Mouse (Mus musculus) neural tube, embryonic 10.5 days (tissue): ENCODE measurements around the gene Grem2.

ENCODE experiments used
- DNase-seq: peaks from one replicate; pipeline ENCODE4 v3.0.0-alpha.2; 2017; ENCODE audit warnings: low spot score; ENCODE audit errors: extremely low spot score

Grem2 gene

DNA sequence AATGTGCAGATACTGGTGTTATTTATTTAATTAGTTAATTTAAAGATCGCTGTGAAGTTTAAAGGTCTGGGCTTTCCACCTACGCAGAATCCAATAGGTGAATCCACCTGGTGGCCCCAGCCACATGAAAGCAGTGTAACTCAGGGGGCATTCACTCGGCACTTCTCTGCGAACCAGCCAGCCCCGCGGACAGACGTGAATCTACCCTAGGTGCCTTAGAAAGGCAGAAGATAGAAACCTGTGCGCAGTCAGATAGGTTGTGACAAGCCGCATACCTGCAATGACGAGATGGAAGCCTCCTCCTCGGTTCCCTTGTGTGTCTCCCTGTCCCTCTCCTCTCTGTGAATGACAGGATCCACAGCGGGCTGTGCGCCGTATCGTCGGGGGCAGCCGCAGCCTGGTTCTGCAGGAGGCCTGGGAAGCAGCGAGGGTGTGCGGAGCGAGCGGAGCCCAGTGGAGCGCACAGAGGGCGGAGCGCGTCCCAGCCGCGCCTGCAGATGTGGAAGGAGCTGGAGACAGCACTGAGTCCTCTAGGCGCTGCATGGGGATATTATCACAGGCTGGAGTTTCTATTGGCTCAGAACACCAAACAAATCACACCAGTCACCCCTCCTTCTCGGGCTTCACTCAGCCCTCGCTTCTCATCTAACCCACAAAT, at the start of gene Grem2:
TSS of gene Grem2 (minus strand) at position 522 of the 658 bp plus-strand sequence.
- DNase-seq, result peak; percentile 68

DNA sequence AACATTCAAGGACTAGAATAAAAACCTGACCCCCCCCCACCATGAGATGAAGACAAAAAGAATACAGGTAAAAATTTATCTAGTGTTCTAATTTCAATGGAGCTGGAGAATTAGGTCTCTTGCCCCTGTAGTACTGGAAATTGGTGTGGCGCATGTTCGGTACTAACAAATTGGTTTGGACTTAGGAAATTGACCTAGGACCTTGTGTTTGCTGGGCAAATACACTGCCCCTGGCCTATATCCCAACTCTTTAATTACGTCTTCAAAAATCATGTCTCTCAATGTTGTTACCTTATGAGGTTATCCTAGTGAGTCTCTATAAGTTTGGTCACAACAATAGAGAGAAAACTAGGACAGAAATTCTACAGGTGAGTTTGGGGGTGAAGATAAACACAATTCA, 38.2 kb upstream of the Grem2 start:
- no peak for DNase-seq

DNA sequence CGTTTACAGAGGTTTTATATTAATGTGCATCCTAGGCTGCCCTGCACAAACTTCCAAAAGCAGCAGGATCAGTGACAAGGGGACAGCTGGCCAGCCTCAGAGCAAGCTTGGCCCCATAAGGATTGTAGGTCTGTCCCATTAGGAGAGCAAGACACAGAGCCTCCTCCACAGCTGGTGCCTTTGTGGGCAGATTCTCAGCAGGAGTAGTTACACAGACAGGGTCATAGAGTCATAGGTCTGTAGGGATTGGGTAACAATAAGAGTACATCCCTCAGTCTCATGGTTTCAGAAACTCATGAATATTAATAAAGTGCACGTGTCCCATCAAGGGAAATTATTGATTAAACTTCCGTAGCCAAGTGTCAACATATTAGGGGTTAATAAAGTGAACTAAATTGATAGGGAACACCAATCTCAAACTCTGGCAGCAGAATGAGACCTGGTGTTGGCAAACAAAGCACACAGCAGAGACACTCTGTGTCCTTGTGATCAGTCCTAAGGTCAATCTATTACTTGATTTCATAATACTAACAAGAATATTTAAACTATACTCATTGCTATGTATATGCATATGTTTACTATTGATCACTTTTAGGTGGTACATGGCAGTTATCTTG, 9.5 kb upstream of the Grem2 start:
- DNase-seq, result no peak

DNA sequence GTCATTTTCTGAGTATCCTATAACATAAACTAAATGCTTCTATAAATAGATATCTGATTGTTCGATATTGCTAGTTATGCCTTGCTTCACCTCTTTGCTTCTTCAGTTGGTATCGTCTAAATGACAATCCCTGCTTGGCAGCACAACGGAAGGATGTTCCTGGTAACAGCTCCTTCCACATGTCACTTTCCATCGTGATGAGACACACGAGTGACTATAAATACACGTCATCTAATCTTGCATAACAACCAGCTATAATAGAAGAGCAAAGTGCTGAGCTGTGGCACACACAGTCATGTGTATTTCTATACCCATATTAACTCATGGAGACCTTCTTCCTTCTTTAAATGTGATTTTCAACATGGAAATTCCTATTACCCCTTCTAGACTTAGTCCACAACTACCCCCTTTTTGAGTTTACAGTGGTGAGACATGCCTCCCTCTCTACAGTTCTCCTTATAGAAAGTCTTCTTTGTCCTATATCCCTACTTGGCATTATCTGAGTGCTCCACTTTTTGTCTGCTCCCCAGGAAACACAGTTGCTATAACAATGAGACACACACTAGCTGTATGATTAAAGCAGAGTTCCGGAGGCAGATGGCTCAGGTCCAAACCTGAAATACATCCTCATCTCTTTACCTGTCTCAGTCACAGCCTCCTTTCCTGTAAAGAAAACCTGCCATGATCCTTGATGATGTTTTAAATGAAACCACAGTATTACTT, 8.0 kb upstream of the Grem2 start:
- no peak for DNase-seq

DNA sequence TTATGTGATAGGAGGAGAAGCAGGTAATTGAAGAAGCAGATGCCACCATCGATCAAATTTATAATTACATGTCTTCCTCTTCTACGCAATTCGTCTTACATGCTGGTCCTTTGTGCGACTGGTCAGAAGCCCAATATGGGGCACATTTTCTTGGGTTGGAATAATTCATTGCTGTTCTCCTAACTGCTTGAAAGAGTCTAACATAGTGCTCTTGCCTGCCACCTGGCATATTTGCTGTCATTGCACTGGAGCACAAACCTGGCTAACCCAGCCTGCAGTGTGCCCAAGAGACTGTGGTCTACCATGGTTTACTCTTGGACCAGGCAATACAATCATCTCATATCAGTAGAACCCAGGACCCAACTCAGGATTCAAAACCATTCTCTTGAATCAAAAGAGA, 2.7 kb downstream of the Grem2 start:
- no peak for DNase-seq

DNA sequence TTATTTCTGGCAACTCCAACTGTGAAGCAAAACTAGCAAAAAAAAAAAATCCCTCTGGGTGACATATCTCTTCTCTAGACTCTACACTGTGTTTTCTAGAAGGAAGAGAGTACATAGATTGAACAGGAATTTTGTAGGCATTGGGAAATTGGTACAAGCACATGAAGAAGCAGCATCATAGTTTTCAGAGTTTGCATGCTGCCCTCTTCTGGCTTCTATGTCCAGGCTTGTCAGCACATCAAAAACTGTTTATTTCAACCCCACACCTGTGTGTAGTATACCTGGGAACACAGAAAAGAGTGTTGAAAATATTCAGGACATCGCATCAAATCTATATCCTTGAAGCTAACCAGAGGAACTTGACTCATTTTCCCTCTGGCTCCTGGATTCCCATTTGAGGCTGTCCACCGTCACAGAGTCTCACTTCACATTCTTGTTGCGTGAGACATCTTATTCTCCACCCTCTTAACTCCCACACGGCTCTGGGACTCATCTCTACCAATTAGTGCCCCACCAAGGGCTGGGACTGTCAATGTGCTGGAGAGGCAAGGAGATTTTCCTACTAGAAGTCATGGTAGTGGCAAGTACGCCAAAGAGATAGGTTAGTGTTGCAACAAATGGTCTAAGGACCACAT, 3.3 kb downstream of the Grem2 start:
- no peak for DNase-seq

DNA sequence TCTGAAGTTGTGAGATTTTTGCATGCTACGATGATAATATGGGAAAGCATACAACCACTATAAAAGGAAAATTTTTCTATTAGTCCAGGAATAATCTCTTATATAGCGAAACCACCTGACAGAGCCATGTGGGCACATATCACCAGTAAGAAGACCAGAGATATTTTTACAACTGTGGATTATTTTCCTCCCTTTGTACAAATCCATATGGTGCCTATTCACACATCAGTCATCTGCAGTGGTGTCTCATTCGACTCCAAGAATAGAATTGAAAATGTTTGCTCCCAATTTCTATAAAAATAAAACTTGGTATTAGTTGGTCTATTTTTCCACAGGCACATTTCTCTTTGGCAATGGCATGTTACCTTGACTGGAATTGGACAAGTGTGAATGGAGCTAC, 11.8 kb downstream of the Grem2 start:
- DNase-seq, result no peak

DNA sequence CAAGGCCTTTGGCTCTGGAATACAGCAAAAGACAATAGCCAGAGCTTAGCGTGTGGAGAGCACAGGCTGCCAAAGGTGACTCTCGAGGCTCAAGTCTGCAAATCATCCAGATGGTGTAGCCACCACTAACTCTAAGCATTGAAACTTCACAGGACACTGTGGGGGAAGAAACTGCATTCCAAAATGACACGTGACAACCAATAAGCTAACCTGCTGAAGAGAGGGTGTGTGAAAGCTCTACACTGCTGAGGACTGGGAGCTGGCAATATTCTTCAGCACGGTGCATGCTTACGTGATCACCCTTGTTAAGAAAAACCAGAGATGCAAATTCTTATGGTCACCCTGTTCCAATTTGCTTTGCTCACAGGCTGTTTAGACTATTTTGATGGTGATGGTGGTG, 13.4 kb downstream of the Grem2 start:
- no peak for DNase-seq

DNA sequence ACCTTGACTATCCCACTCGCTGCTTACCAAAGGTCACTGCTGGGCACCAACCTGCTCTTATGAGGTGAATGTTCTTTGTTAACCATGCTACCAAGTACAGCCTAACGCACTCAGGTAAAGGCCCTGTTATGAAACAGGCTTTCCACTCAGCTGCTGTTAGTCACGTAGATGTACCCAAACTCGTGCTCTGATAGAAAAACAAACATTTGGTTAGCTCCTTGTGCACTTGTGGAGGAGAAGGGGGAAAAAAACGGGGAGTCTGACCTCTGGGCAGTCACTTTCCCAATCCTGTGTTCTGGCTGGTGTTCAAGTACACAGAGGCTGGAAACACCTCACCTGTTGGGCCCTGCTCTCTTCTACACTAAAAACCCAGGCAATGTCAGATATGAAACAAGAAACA, 14.0 kb downstream of the Grem2 start:
- no peak for DNase-seq

DNA sequence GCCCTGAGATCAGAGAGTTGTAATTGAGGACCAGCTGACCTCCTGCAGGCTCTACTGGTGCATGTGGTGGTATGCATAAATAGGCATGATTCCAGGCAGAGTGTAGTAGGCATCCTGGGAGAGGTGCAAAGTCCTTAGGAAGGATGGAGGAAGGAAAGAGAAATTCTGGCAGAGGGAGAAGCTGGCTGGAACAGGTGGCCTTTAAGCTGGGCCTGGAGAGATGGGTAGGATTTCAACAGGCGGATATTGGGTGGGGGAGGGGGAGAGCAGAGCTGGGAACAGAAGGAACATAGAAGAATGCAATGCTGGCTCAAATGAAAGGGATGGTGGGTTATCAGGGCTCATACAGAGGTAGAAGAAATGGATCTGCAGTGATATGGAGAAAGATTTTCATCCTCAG, 18.9 kb downstream of the Grem2 start:
- DNase-seq, result no peak

DNA sequence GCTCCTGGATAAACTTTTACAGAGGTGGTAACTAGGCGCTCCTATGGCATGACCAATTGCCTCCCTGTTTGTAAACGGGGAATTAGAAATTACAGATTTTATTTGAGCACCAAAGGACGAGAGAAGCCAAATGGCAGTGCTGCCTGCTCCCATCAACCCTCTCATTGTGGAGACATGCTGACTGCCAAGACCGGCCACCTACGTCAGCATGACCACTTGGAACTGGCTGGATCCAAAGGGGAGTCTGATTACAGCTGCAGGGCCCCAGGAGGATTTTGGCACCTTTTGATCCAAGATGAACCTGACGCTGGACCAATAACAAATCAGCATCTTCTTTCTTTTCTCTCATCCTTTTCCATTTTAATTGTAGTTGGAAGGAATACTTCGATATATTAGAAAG, 29.1 kb downstream of the Grem2 start:
- DNase-seq, result no peak

DNA sequence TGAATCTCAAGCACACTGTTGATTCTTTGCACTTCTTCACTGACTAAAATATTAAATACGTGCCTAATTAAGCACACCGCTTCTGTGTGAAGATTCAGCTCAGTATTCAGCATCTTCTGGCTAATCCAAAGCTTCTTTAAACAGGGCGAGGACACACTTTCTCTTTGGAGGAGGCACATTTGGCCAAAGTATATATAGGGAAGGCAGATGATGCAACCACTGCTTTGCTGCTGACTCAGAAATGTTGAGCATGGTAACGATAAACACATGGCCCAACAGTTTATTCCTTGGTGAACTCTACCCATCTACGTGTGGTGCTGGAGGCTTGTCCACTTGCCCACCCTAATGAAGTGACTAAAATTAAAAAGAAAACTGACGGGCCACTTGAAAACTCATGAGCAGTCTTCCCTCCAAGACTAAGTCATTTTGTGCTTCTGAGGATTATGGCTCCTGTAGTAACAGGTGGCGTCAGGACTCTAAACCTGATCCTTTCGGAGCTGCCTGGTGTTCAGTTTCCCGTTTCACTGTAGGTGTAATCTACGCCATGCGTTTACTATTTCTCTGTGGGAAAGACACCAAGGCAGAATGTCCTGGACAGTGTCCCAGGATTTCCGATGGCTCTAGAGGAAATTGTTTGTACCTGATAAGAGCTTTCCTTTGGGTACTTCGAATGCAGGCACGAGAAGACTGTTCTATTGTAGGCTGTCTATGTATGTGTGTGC, 32.8 kb downstream of the Grem2 start:
- no peak for DNase-seq

DNA sequence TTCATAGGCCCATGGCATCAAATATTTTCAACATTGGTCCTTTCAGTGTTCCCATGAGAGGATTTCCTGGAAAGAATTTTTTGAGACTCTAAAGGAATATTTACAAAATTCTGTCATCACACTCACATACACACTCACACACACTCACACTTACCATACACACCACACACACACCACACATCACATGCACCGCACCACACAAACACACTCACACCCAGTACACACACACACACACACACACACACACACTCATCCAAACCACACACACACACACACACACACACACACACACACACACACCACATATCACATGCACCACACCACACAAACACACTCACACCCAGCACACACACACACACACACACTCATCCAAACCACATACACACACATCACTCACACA, 33.5 kb downstream of the Grem2 start:
- DNase-seq, result no peak

DNA sequence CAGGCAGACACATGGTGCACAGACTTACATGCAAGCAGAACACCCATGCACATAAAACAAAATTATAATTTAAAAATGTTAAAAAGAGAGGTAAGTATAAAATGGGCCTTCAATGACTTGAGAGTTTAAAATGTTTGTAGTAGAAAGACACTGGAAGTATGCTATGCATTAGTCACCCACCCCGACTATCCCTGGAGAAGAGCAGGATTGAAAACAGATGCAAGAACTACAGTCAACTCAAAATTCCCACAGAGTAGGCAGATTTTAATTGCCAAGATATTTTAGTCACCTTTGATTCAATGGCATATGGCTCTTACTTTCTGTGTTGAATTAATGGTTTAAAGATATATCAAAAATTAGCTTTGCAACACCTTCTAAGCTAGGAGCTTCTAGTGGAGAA, 39.1 kb downstream of the Grem2 start:
- no peak for DNase-seq

DNA sequence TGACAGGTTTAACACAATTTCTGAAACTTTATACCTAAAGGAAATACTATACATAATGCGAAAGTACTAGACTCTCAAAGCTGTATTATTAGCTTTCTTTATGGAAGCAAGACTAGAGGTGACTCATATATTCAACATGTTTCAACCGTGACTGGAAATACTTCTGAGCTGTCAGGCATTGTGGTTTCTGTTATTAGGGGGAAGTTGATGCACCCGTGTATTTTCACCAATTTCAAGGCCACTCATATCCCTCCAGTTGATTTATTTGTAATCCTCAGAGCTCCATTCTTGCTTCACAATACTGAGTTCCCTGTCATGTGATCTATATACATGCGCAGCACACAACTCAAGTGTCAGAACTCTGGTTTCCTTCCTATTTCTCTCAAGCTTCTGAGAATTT, 46.4 kb downstream of the Grem2 start:
- no peak for DNase-seq

DNA sequence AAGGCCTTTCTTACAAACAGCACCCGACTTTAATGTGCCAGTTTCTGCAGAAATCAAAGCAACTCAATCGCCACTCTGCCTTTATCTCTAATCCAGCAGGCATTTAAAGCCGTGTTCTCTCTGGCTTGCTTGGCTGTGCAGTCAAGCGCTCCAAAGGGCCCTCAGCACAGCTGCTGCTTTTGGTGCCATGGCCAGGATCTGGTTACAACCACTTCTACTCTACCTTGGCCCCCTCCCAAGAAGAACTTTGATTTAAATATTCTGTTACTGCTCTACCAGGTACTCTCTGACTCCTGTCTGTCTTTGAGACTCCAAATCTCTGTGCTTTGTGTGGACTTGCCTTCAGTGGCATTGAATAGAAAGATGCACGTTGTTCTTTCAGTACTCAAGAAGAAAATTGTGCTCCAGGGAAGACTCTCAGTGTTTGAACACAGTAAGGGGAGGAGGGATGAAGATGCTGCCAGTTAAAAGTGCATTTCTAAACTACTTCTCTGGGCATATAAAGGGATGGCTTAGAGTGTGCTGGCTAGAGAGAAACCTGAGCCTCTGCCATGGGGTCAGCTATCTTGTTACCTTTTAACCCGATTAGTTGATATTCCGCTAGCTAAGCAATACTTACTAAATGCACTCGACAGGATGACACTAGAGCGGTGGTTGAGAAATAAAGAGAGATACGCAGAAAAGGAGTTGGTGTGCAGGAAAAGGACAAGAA, 61.1 kb downstream of the Grem2 start:
- no peak for DNase-seq

DNA sequence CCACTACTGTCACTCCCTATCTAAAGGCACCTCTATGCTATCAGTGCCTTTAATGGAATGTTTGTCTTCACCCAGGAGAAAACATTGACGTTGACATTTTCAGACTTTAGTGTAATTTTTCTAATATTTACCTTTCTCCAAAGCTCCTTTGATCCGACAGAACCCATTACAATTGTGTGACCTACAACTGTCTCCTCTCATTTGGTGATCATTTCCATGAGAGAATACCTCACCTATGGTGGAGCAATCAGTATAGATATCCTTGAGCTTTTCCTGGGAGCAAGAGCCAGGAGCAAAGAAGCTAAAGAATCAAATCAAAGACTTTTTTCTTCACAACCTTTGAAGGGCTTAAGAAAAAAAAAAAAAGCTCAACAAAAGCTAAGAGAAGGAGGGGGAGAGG, 65.4 kb downstream of the Grem2 start:
- DNase-seq, result no peak

DNA sequence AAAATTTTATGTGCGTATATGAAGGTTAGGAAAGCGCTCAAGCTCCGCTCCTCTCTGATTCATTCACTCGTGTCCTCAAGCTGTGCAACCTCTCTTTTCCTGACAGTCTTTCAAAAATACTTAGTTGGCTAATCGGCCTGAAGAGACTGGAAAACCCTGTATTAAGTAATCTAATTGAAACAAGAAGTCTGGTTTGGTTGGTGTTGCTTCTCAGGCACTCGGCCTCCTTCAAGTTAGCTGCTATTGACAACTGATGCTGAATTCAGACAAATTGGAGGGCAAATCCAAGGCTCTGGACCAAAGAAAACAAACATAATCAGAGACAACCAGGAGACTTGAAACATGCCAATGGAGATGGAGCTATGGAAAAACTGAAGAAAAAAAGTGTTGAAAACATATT, 76.8 kb downstream of the Grem2 start:
- DNase-seq, result no peak

DNA sequence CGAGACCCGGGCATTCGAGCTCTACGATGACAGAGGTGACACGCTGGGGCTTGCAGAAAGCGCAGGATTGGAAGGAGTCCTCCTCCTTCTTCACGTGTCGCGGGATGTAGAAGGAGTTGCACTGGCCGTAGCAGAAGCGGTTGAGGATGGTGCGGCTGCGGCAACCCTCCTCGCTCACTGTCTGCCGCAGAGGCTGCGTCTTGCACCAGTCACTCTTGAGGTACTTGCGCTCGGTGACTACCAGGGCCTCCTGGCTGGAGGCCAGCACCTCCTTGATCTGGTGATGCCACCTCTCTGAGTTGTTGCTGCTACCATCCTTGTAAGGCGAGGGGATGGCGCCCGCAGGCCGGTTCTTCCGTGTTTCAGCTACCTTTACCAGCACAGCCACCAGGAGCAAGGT, 84.8 kb downstream of the Grem2 start:
- DNase-seq, result no peak

DNA sequence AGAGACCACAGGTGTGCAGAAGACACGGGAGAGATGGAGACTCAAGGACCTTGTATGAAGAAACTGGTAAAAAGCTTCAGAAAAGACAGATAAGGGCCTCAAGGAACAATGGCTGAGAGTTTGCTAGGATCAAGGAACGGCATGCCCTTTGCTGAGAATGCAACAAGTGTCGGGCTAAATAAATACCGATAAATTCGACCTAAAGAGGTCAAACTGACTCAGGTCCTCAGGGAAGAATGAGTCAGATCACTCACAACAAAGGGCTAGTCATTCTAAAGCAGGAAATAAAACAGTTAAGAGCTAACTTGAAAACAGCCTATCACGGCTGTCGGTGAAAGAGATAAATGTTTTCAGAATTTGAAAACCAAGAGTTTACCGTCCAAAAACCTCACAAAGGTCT, 95.1 kb downstream of the Grem2 start:
- no peak for DNase-seq

DNA sequence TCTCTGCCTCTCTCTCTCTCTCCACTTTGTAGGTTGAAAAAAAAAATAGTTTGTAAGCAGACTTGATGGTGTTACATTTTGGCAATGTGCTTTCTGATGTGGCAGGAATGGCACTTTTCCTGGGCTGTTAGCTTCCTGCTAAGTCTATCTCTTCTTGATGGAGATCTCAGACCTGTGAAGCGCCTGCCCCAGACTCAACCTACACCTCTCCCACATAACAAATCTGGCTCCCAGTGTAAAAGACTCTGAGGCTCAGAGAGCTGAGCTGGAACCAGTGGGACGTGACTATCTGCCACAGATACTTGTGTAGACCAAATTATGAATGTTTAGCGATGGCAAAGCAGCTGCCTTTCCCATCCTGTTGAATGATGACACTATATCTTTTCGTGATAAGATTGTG, 109.8 kb downstream of the Grem2 start:
- no peak for DNase-seq
